In the genomic region with DNA sequence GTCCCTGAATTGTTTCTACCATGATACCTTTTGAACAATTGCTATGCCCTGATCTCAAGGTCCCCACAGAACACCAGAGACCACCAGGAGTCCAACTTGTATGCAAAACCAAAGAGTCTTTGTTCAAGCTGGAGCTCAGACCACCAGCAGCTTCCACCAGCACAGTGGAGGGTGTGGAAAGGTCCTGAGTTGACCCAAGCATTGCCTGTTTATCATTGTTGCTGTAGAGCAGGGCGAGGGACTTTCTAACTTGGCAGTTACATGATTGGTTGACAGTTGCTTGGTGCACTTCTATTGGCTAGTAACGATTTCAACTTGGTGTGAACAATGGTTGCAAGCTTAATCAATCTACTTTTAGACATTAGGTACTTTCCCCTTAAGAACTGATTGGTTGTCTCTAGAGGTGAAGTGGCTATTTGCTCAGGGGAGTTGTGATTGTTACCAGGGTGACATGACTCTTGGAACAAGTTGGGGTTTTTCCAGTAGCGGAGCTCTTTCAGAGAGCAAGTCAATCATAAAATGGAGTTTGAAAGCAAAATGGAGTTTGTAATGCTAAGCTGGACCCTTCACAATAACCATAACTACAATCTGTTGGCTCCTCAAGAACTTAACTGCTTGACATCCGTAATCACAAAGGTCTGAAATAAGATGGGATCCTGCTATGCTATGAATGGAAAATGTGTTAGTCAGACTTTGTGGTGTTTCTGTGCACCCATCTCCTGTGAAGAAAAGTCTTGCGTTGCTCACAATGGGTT, we compare ENCODE assay signal across 1 mouse cellular context.
TF ChIP-seq lines count a peak whose summit lies in the region.

No protein-coding gene starts in this region.

TF ChIP-seq in CH12.LX, 34 proteins besides CTCF, POLR2A, EP300 and RAD21 (continued from another document):
- TF ChIP-seq MYC (IDR thresholded peaks at IDR 0.05; ENCODE audit: low read depth, low read length): 0 out of 2 replicates have a peak, but pooled peaks have one; percentile 4
- TF ChIP-seq MAX (IDR thresholded peaks at IDR 0.05; ENCODE audit: low read length): peak; percentile 69
- no peak for TF ChIP-seq ELF1 (IDR thresholded peaks at IDR 0.05; ENCODE audit: low read depth, low read length)
- peak; percentile 32 for TF ChIP-seq HCFC1 (IDR thresholded peaks at IDR 0.05; ENCODE audit: low read depth, low read length)
- peak; percentile 47; the same call in 1 of the 2 replicates for TF ChIP-seq IRF4 (IDR thresholded peaks at IDR 0.05; ENCODE audit: low read depth, low read length)
- TF ChIP-seq CHD2 (IDR thresholded peaks at IDR 0.05; ENCODE audit: low read length): 0 out of 2 replicates have a peak, but pooled peaks have one; percentile 64
- TF ChIP-seq ZNF384 (IDR thresholded peaks at IDR 0.05; ENCODE audit: low read depth, low read length): no peak
- TF ChIP-seq NRF1 (IDR thresholded peaks at IDR 0.05; ENCODE audit: low read depth, low read length): peak; percentile 76
- peak; percentile 87 for TF ChIP-seq MEF2A (IDR thresholded peaks at IDR 0.05; ENCODE audit: borderline replicate concordance, low read depth, low read length)
- no peak for TF ChIP-seq USF1 (IDR thresholded peaks at IDR 0.05; ENCODE audit: low read depth, low read length)
- TF ChIP-seq BHLHE40 (IDR thresholded peaks at IDR 0.05; ENCODE audit: low read depth, low read length): no peak
